Mouse (Mus musculus): ENCODE results near the gene Amz1.

DNA sequence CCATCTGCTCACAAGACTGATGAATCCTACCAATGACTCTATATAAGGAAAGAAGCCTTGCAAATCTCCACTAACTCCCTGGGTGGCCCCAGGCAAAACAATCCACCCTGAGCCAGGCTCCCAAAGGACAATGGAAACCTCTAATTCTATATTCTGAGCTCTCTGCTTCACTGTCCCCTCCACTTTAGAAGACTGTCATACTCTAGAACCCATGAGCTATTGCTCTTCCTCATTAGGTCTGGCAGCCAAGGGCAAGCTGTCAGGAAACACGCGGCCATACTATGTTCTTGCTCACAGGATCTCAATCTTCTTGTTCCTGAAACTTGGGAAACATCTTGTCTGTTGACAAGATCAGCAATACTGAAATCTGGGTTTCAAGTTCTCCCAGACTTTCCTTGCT lies 82.3 kb downstream of the Amz1 start:
- TF ChIP-seq CTCF (IDR thresholded peaks at IDR 0.05; ENCODE audit: low read depth) (no peak), EP300 (IDR thresholded peaks at IDR 0.05; ENCODE audit: low read depth) (no peak)
